ENCODE assay signal across 12 mouse cellular contexts in the genomic region with DNA sequence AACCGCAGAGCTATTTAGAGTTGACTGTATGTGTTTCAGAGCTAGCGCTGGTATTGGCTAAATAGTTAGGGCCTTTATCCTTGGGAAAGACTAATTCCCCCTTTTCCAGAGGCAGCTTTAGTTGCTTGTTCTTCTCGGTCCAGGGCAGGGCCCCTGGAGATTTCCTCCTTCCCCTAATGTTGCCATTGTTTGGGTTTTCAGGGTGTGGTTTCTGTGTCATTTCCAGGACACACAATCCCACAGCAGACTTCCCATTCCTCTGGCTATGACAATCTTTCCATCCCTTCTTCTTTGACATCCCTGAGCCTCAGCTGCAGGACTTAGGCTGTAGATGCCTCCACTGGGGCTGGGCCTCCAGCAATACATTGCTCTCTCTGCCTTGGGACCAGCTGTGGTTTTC.
DNase-seq lines count a peak whose midpoint lies in the region.
"Had no signal": no experiment of that assay in that cellular context is flagged by ENCODE, and none has a peak within 500 bp of the region (broad histone marks: within the 10 kb centered on the region; RNA-seq: fewer than 3 reads in every experiment).

No protein-coding gene starts in this region.

- intact Hi-C loops in heart, postnatal 25 days (cut with DNase I), result no loop called here
- intact Hi-C loops in heart, postnatal 36 days (cut with DNase I), result no loop called here

- DNase-seq in gastrocnemius, postnatal 25 days, result peak; percentile 27
- DNase-seq in gastrocnemius, postnatal 10 days, result no peak
- peak; percentile 41 for DNase-seq in heart, adult 8-10 months (ENCODE audit: low spot score)
- DNase-seq in heart, postnatal 25 days (ENCODE audit: low spot score), result no peak
- peak; percentile 10 to 16 for DNase-seq in heart, postnatal 36 days
- no peak for DNase-seq in kidney, adult 9 months
- DNase-seq: adrenal gland, postnatal 14 days; cerebellum, adult 11-12 months; cerebellum, adult 9-10 months; cerebellum, postnatal 36 days; forebrain, postnatal 0 days; kidney, adult 8-10 months had no signal

Comparison
In these comparisons a context has a peak if more than half of its experiments do, and no peak if none do; other contexts are left out.
1. DNase-seq: peak in gastrocnemius, postnatal 25 days (single experiment), heart, adult 8-10 months (single experiment) and heart, postnatal 36 days (2 of 2); none in gastrocnemius, postnatal 10 days (single experiment), heart, postnatal 25 days (single experiment) and kidney, adult 9 months (single experiment).